Comparison of ENCODE assay signal across 8 mouse cellular contexts in genomic region chr8:72571611-72572473, GRCm38 (mm10). TPM values are rescaled to one million over a fixed set of nuclear protein-coding genes. Genes with fewer than 3 reads are reported as not detected.
DNase-seq lines count a peak whose midpoint lies in the region; ATAC-seq and TF ChIP-seq lines count a peak whose summit lies in the region.

TSS of gene Tmem38a (plus strand) at chr8:72572055.

- H3K36me3 ChIP-seq in E14TG2a.4 (ENCODE audit: insufficient read depth, low read length), result peaks cover 32% of the 10 kb centered on the region
- H3K36me3 ChIP-seq in forebrain, embryonic 13.5 days (ENCODE audit: poor library complexity, severe bottlenecking), result peaks cover 28% of the 10 kb centered on the region
- peaks cover 30% of the 10 kb centered on the region for H3K36me3 ChIP-seq in heart, postnatal 0 days (replicated peaks; ENCODE audit: control insufficient read depth, insufficient read depth, low read length)
- H3K36me3 ChIP-seq in neural tube, embryonic 15.5 days, result peaks cover 19% of the 10 kb centered on the region

- TF ChIP-seq CTCF in E14TG2a.4 (conservative IDR thresholded peaks at IDR 0.05; ENCODE audit: low read length), result no peak
- TF ChIP-seq CTCF in heart, postnatal 0 days (IDR thresholded peaks at IDR 0.05; ENCODE audit: low read depth), result no peak

- H3K27ac ChIP-seq in forebrain, embryonic 13.5 days, result peak within 1 kb of the TSS; percentile 85
- peak within 1 kb of the TSS; percentile 98 for H3K27ac ChIP-seq in heart, postnatal 0 days (ENCODE audit: low read depth)
- peak within 1 kb of the TSS; percentile 84 for H3K27ac ChIP-seq in neural tube, embryonic 15.5 days (replicated peaks)

- WGBS in forebrain, embryonic 13.5 days, result 1% methylated on average over 42 of the region's 45 CpGs
- WGBS in heart, postnatal 0 days, result under 1% methylated on average over 40 of the region's 45 CpGs
- WGBS in large intestine, adult 2 months, result under 1% methylated on average over 45 of the region's 45 CpGs
- WGBS in neural tube, embryonic 15.5 days, result under 1% methylated on average over 40 of the region's 45 CpGs

- peak; percentile 8; the same call in 1 of the 2 replicates for ATAC-seq in forebrain, embryonic 13.5 days
- ATAC-seq in heart, postnatal 0 days (ENCODE audit: insufficient read depth, low read depth), result peak; percentile 42
- ATAC-seq in neural tube, embryonic 15.5 days (ENCODE audit: low FRiP score), result peak; percentile 51

- H3K9me3 ChIP-seq in E14TG2a.4 (ENCODE audit: low read length), result no peaks in the 10 kb centered on the region
- no peaks in the 10 kb centered on the region for H3K9me3 ChIP-seq in forebrain, embryonic 13.5 days (replicated peaks)
- H3K9me3 ChIP-seq in heart, postnatal 0 days (replicated peaks; ENCODE audit: control insufficient read depth, low read length), result no peaks in the 10 kb centered on the region
- H3K9me3 ChIP-seq in neural tube, embryonic 15.5 days (replicated peaks), result no peaks in the 10 kb centered on the region

- TF ChIP-seq EP300 in heart, postnatal 0 days (IDR thresholded peaks at IDR 0.05; ENCODE audit: low read depth), result 0 out of 2 replicates have a peak, but pooled peaks have one; percentile 13

- H3K27me3 ChIP-seq in E14TG2a.4 (ENCODE audit: insufficient read depth, low read length), result no peaks in the 10 kb centered on the region
- no peaks in the 10 kb centered on the region for H3K27me3 ChIP-seq in forebrain, embryonic 13.5 days
- no peaks in the 10 kb centered on the region for H3K27me3 ChIP-seq in heart, postnatal 0 days (ENCODE audit: control insufficient read depth, insufficient read depth, low read length)
- H3K27me3 ChIP-seq in neural tube, embryonic 15.5 days (replicated peaks), result no peaks in the 10 kb centered on the region

- peak within 1 kb of the TSS; percentile 93 for H3K4me2 ChIP-seq in forebrain, embryonic 13.5 days
- peak within 1 kb of the TSS; percentile 97 for H3K4me2 ChIP-seq in heart, postnatal 0 days (ENCODE audit: low read depth, low read length)
- H3K4me2 ChIP-seq in neural tube, embryonic 15.5 days, result peak within 1 kb of the TSS; percentile 96

- peak within 1 kb of the TSS; percentile 80 for H3K9ac ChIP-seq in forebrain, embryonic 13.5 days
- H3K9ac ChIP-seq in heart, postnatal 0 days (replicated peaks; ENCODE audit: low read depth, low read length), result peak within 1 kb of the TSS; percentile 91
- H3K9ac ChIP-seq in neural tube, embryonic 15.5 days (replicated peaks), result peak within 1 kb of the TSS; percentile 75

- peak; percentile 31 for DNase-seq in c-Kit-positive CD71-positive TER-119-positive erythroid progenitor cells, embryonic 14.5 days (ENCODE audit: low spot score)
- DNase-seq in heart, postnatal 0 days (ENCODE audit: low spot score), result peak; percentile 74
- no peak for DNase-seq in large intestine, adult 2 months (ENCODE audit: low read depth, low spot score)
- DNase-seq in lung, adult 18-20 months, result peak; percentile 79 to 83
- peak; percentile 73 for DNase-seq in testis, postnatal 14 days (ENCODE audit: low spot score)

- H3K4me3 ChIP-seq in E14TG2a.4 (replicated peaks; ENCODE audit: low read length), result peak within 1 kb of the TSS; percentile 94
- peak within 1 kb of the TSS; percentile 67 for H3K4me3 ChIP-seq in forebrain, embryonic 13.5 days
- H3K4me3 ChIP-seq in heart, postnatal 0 days (ENCODE audit: low read depth, low read length), result peak within 1 kb of the TSS; percentile 71
- H3K4me3 ChIP-seq in neural tube, embryonic 15.5 days (replicated peaks), result peak within 1 kb of the TSS; percentile 60

- peaks cover 39% of the 10 kb centered on the region for H3K4me1 ChIP-seq in E14TG2a.4 (replicated peaks; ENCODE audit: low read depth, low read length)
- H3K4me1 ChIP-seq in forebrain, embryonic 13.5 days, result peaks cover 32% of the 10 kb centered on the region
- H3K4me1 ChIP-seq in heart, postnatal 0 days (ENCODE audit: control insufficient read depth, insufficient read depth), result peaks cover 14% of the 10 kb centered on the region
- H3K4me1 ChIP-seq in neural tube, embryonic 15.5 days, result peaks cover 33% of the 10 kb centered on the region

RNA-seq across cellular contexts. Expression of gene Tmem38a, which starts in this region (rescaled TPM):
- 13.3 and 13.5 TPM in 2 replicates for polyA plus RNA-seq in forebrain, embryonic 13.5 days (2015; fragmentation: Nextera tagmentation; extraction: Ambion mirVana)
- total RNA-seq in heart, postnatal 0 days (2014; rRNA removed; ENCODE audit: low replicate concordance), result 278 and 325 TPM in 2 replicates
- 205 and 214 TPM in 2 replicates for polyA plus RNA-seq in heart, postnatal 0 days (2015; fragmentation: Nextera tagmentation; extraction: Ambion mirVana)
- 11.1 and 15.1 TPM in 2 replicates for polyA plus RNA-seq in large intestine, adult 2 months (2012; rRNA removed)
- 36.2 and 38.1 TPM in 2 replicates for polyA plus RNA-seq in neural tube, embryonic 15.5 days (2015; fragmentation: Nextera tagmentation; extraction: Ambion mirVana)
